Mouse (Mus musculus): ENCODE results near the gene Pex5l. TPM values are rescaled to one million over a fixed set of nuclear protein-coding genes. Genes with fewer than 3 reads are reported as not detected.

Pex5l gene
- polyA plus RNA-seq (2014; fragmentation: Nextera tagmentation; extraction: Ambion mirVana) = 4.2 and 6.6 TPM in 2 replicates

GRCm38 (mm10) chr3:33142901-33143461 lies at the start of gene Pex5l:
Gene Pex5l (minus strand): TSS chr3:33143247.
- WGBS = under 1% methylated on average over 66 of the region's 88 CpGs
- DNase-seq (ENCODE audit: low spot score) = peak; percentile 89
- Histone ChIP-seq H3K9me3 (ENCODE audit: control insufficient read depth, low read length) (no peaks in the 10 kb centered on the region), H3K36me3 (ENCODE audit: control insufficient read depth, insufficient read depth, low read length) (no peaks in the 10 kb centered on the region), H3K4me3 (ENCODE audit: low read depth, low read length) (peak within 1 kb of the TSS; percentile 60), H3K27me3 (ENCODE audit: control insufficient read depth, insufficient read depth, low read length) (0 out of 2 replicates have a peak, but pooled peaks cover 2% of the 10 kb centered on the region), H3K4me1 (ENCODE audit: control insufficient read depth, insufficient read depth, low read length) (no peaks in the 10 kb centered on the region), H3K9ac (ENCODE audit: low read length) (peak within 1 kb of the TSS; percentile 62), H3K4me2 (ENCODE audit: low read depth) (peak within 1 kb of the TSS; percentile 92), H3K27ac (ENCODE audit: low read depth, low read length) (0 out of 2 replicates have a peak within 1 kb of the TSS, but pooled peaks have one; percentile 20)
- ATAC-seq (ENCODE audit: insufficient read depth, low FRiP score, low TSS enrichment) = peak; percentile 89

- H3K9ac ChIP-seq (ENCODE audit: low read length) = no peak overlapping the region
- H3K27ac ChIP-seq (ENCODE audit: low read depth, low read length) = no peak overlapping the region
- DNase-seq (ENCODE audit: low spot score) (no peak), ATAC-seq (ENCODE audit: insufficient read depth, low FRiP score, low TSS enrichment) (no peak)
- H3K36me3 ChIP-seq (ENCODE audit: control insufficient read depth, insufficient read depth, low read length) = no peaks in the 10 kb centered on the region
- 74% methylated on average over 3 of the region's 3 CpGs for WGBS
- H3K4me1 ChIP-seq (ENCODE audit: control insufficient read depth, insufficient read depth, low read length) = no peaks in the 10 kb centered on the region
- no peak overlapping the region for H3K4me2 ChIP-seq (ENCODE audit: low read depth)
- H3K9me3 ChIP-seq (ENCODE audit: control insufficient read depth, low read length) = no peaks in the 10 kb centered on the region
- H3K4me3 ChIP-seq (ENCODE audit: low read depth, low read length) = no peak overlapping the region
- no peaks in the 10 kb centered on the region for H3K27me3 ChIP-seq (ENCODE audit: control insufficient read depth, insufficient read depth, low read length)
Measured at GRCm38 (mm10) chr3:33165186-33165585, 22.1 kb upstream of the Pex5l start.

- ATAC-seq (ENCODE audit: insufficient read depth, low FRiP score, low TSS enrichment) = no peak
- H3K9ac ChIP-seq (ENCODE audit: low read length) = no peak overlapping the region
- no peak for DNase-seq (ENCODE audit: low spot score)
Measured at GRCm38 (mm10) chr3:33163821-33164220, 20.8 kb upstream of the Pex5l start.

GRCm38 (mm10) chr3:33143592-33143991 lies 545 bp upstream of the Pex5l start:
- Histone ChIP-seq H3K9me3 (ENCODE audit: control insufficient read depth, low read length) (no peaks in the 10 kb centered on the region), H3K4me2 (ENCODE audit: low read depth) (peak overlapping the region; percentile 92; the same call in 1 of the 2 replicates), H3K4me3 (ENCODE audit: low read depth, low read length) (no peak overlapping the region), H3K27me3 (ENCODE audit: control insufficient read depth, insufficient read depth, low read length) (0 out of 2 replicates have a peak, but pooled peaks cover 2% of the 10 kb centered on the region), H3K27ac (ENCODE audit: low read depth, low read length) (no peak overlapping the region), H3K4me1 (ENCODE audit: control insufficient read depth, insufficient read depth, low read length) (no peaks in the 10 kb centered on the region), H3K36me3 (ENCODE audit: control insufficient read depth, insufficient read depth, low read length) (no peaks in the 10 kb centered on the region), H3K9ac (ENCODE audit: low read length) (no peak overlapping the region)
- DNase-seq (ENCODE audit: low spot score) (no peak), ATAC-seq (ENCODE audit: insufficient read depth, low FRiP score, low TSS enrichment) (no peak)
- WGBS = 85% methylated on average over 7 of the region's 7 CpGs

More at GRCm38 (mm10) chr3:33163821-33164220, 20.8 kb upstream of the Pex5l start:
- no peaks in the 10 kb centered on the region for H3K9me3 ChIP-seq (ENCODE audit: control insufficient read depth, low read length)
- no peaks in the 10 kb centered on the region for H3K4me1 ChIP-seq (ENCODE audit: control insufficient read depth, insufficient read depth, low read length)
- no peak overlapping the region for H3K27ac ChIP-seq (ENCODE audit: low read depth, low read length)
- no peak overlapping the region for H3K4me3 ChIP-seq (ENCODE audit: low read depth, low read length)
- H3K4me2 ChIP-seq (ENCODE audit: low read depth) = no peak overlapping the region
- H3K36me3 ChIP-seq (ENCODE audit: control insufficient read depth, insufficient read depth, low read length) = no peaks in the 10 kb centered on the region
- no peaks in the 10 kb centered on the region for H3K27me3 ChIP-seq (ENCODE audit: control insufficient read depth, insufficient read depth, low read length)

GRCm38 (mm10) chr3:33142398-33142797 lies 649 bp downstream of the Pex5l start:
- Histone ChIP-seq H3K36me3 (ENCODE audit: control insufficient read depth, insufficient read depth, low read length) (no peaks in the 10 kb centered on the region), H3K27ac (ENCODE audit: low read depth, low read length) (no peak overlapping the region), H3K9ac (ENCODE audit: low read length) (peak overlapping the region; percentile 62), H3K4me2 (ENCODE audit: low read depth) (peak overlapping the region; percentile 92), H3K27me3 (ENCODE audit: control insufficient read depth, insufficient read depth, low read length) (0 out of 2 replicates have a peak, but pooled peaks cover 2% of the 10 kb centered on the region), H3K4me1 (ENCODE audit: control insufficient read depth, insufficient read depth, low read length) (no peaks in the 10 kb centered on the region), H3K9me3 (ENCODE audit: control insufficient read depth, low read length) (no peaks in the 10 kb centered on the region), H3K4me3 (ENCODE audit: low read depth, low read length) (peak overlapping the region; percentile 60)
- peak; percentile 48 for DNase-seq (ENCODE audit: low spot score)
- peak; percentile 60 for ATAC-seq (ENCODE audit: insufficient read depth, low FRiP score, low TSS enrichment)
- 1% methylated on average over 17 of the region's 17 CpGs for WGBS

- ATAC-seq (ENCODE audit: insufficient read depth, low FRiP score, low TSS enrichment) (no peak), DNase-seq (ENCODE audit: low spot score) (no peak)
- Histone ChIP-seq H3K4me1 (ENCODE audit: control insufficient read depth, insufficient read depth, low read length) (no peaks in the 10 kb centered on the region), H3K4me3 (ENCODE audit: low read depth, low read length) (no peak overlapping the region), H3K27me3 (ENCODE audit: control insufficient read depth, insufficient read depth, low read length) (no peaks in the 10 kb centered on the region), H3K4me2 (ENCODE audit: low read depth) (no peak overlapping the region), H3K9me3 (ENCODE audit: control insufficient read depth, low read length) (no peaks in the 10 kb centered on the region), H3K36me3 (ENCODE audit: control insufficient read depth, insufficient read depth, low read length) (no peaks in the 10 kb centered on the region), H3K9ac (ENCODE audit: low read length) (no peak overlapping the region), H3K27ac (ENCODE audit: low read depth, low read length) (no peak overlapping the region)
Measured at GRCm38 (mm10) chr3:33129944-33130343, 13.1 kb downstream of the Pex5l start.

GRCm38 (mm10) chr3:33124796-33125195 lies 18.3 kb downstream of the Pex5l start:
- Histone ChIP-seq H3K9me3 (ENCODE audit: control insufficient read depth, low read length) (no peaks in the 10 kb centered on the region), H3K4me1 (ENCODE audit: control insufficient read depth, insufficient read depth, low read length) (no peaks in the 10 kb centered on the region), H3K36me3 (ENCODE audit: control insufficient read depth, insufficient read depth, low read length) (no peaks in the 10 kb centered on the region), H3K4me2 (ENCODE audit: low read depth) (no peak overlapping the region), H3K27me3 (ENCODE audit: control insufficient read depth, insufficient read depth, low read length) (no peaks in the 10 kb centered on the region), H3K9ac (ENCODE audit: low read length) (no peak overlapping the region), H3K4me3 (ENCODE audit: low read depth, low read length) (no peak overlapping the region), H3K27ac (ENCODE audit: low read depth, low read length) (no peak overlapping the region)
- DNase-seq (ENCODE audit: low spot score) (no peak), ATAC-seq (ENCODE audit: insufficient read depth, low FRiP score, low TSS enrichment) (no peak)
- 92% methylated on average over 5 of the region's 5 CpGs for WGBS

GRCm38 (mm10) chr3:33105785-33106184 lies 37.3 kb downstream of the Pex5l start:
- no peaks in the 10 kb centered on the region for H3K27me3 ChIP-seq (ENCODE audit: control insufficient read depth, insufficient read depth, low read length)
- H3K9me3 ChIP-seq (ENCODE audit: control insufficient read depth, low read length) = no peaks in the 10 kb centered on the region
- no peaks in the 10 kb centered on the region for H3K36me3 ChIP-seq (ENCODE audit: control insufficient read depth, insufficient read depth, low read length)
- 77% methylated on average over 1 of the region's 2 CpGs for WGBS
- H3K4me3 ChIP-seq (ENCODE audit: low read depth, low read length) = no peak overlapping the region
- no peak overlapping the region for H3K4me2 ChIP-seq (ENCODE audit: low read depth)
- H3K9ac ChIP-seq (ENCODE audit: low read length) = no peak overlapping the region
- no peak overlapping the region for H3K27ac ChIP-seq (ENCODE audit: low read depth, low read length)
- no peaks in the 10 kb centered on the region for H3K4me1 ChIP-seq (ENCODE audit: control insufficient read depth, insufficient read depth, low read length)
- DNase-seq (ENCODE audit: low spot score) (no peak), ATAC-seq (ENCODE audit: insufficient read depth, low FRiP score, low TSS enrichment) (no peak)

- Histone ChIP-seq H3K4me3 (ENCODE audit: low read depth, low read length) (no peak overlapping the region), H3K4me1 (ENCODE audit: control insufficient read depth, insufficient read depth, low read length) (no peaks in the 10 kb centered on the region), H3K27me3 (ENCODE audit: control insufficient read depth, insufficient read depth, low read length) (no peaks in the 10 kb centered on the region), H3K4me2 (ENCODE audit: low read depth) (no peak overlapping the region), H3K27ac (ENCODE audit: low read depth, low read length) (no peak overlapping the region), H3K36me3 (ENCODE audit: control insufficient read depth, insufficient read depth, low read length) (no peaks in the 10 kb centered on the region), H3K9me3 (ENCODE audit: control insufficient read depth, low read length) (no peaks in the 10 kb centered on the region), H3K9ac (ENCODE audit: low read length) (no peak overlapping the region)
- ATAC-seq (ENCODE audit: insufficient read depth, low FRiP score, low TSS enrichment) = no peak
- WGBS = 92% methylated on average over 6 of the region's 6 CpGs
- DNase-seq (ENCODE audit: low spot score) = no peak
Measured at GRCm38 (mm10) chr3:33103501-33103900, 39.5 kb downstream of the Pex5l start.
